Mouse (Mus musculus): Measurements from ENCODE around the gene Anapc15. TPM values are rescaled to one million over a fixed set of nuclear protein-coding genes. Genes with fewer than 3 reads are reported as not detected.

Gene Anapc15
- polyA plus RNA-seq, 1 experiment: 85.0 TPM

GRCm38 (mm10) chr7:101833352-101833751 lies 30.2 kb upstream of the Anapc15 start:
- no peak overlapping the region for H3ac ChIP-seq (ENCODE audit: control insufficient read depth, insufficient read length, low read depth)
- H3K4me3 ChIP-seq (ENCODE audit: insufficient read depth, poor library complexity, severe bottlenecking): no peak overlapping the region

GRCm38 (mm10) chr7:101833916-101834584 lies 29.5 kb upstream of the Anapc15 start:
- Histone ChIP-seq H3ac (ENCODE audit: control insufficient read depth, insufficient read length, low read depth) (no peak overlapping the region), H3K36me3 (ENCODE audit: control insufficient read depth, insufficient read depth) (peaks cover 61% of the 10 kb centered on the region), H3K79me2 (ENCODE audit: control insufficient read depth, insufficient read depth) (peaks cover 44% of the 10 kb centered on the region), H3K79me3 (ENCODE audit: low read depth) (peaks cover 29% of the 10 kb centered on the region), H3K4me3 (ENCODE audit: insufficient read depth, poor library complexity, severe bottlenecking) (no peak overlapping the region), H3K27me3 (ENCODE audit: control insufficient read depth, insufficient read depth, insufficient read length) (no peaks in the 10 kb centered on the region)
- TF ChIP-seq MYOD1 (IDR thresholded peaks at IDR 0.05; ENCODE audit: control insufficient read depth, insufficient read length, low read depth) (peak; percentile 75), CEBPB (IDR thresholded peaks at IDR 0.05; ENCODE audit: low read depth) (no peak), FOSL1 (IDR thresholded peaks at IDR 0.05; ENCODE audit: insufficient read depth, low read length, poor library complexity, severe bottlenecking) (no peak), MYOG (IDR thresholded peaks at IDR 0.05; ENCODE audit: control insufficient read depth, extremely low read depth, insufficient read length) (no peak), CTCF (IDR thresholded peaks at IDR 0.05; ENCODE audit: control insufficient read depth, insufficient read depth, insufficient read length) (no peak), MAX (IDR thresholded peaks at IDR 0.05) (no peak)

More at GRCm38 (mm10) chr7:101833352-101833751, 30.2 kb upstream of the Anapc15 start:
- H3K36me3 ChIP-seq (ENCODE audit: control insufficient read depth, insufficient read depth): peaks cover 68% of the 10 kb centered on the region
- peaks cover 44% of the 10 kb centered on the region for H3K79me2 ChIP-seq (ENCODE audit: control insufficient read depth, insufficient read depth)
- H3K79me3 ChIP-seq (ENCODE audit: low read depth): peaks cover 29% of the 10 kb centered on the region
- no peaks in the 10 kb centered on the region for H3K27me3 ChIP-seq (ENCODE audit: control insufficient read depth, insufficient read depth, insufficient read length)
- TF ChIP-seq CTCF (IDR thresholded peaks at IDR 0.05; ENCODE audit: control insufficient read depth, insufficient read depth, insufficient read length) (no peak), MYOG (IDR thresholded peaks at IDR 0.05; ENCODE audit: control insufficient read depth, extremely low read depth, insufficient read length) (no peak), MYOD1 (IDR thresholded peaks at IDR 0.05; ENCODE audit: control insufficient read depth, insufficient read length, low read depth) (no peak), FOSL1 (IDR thresholded peaks at IDR 0.05; ENCODE audit: insufficient read depth, low read length, poor library complexity, severe bottlenecking) (no peak), MAX (IDR thresholded peaks at IDR 0.05) (no peak)

GRCm38 (mm10) chr7:101834903-101835302 lies 28.6 kb upstream of the Anapc15 start:
- Histone ChIP-seq H3K4me3 (ENCODE audit: insufficient read depth, poor library complexity, severe bottlenecking) (no peak overlapping the region), H3ac (ENCODE audit: control insufficient read depth, insufficient read length, low read depth) (no peak overlapping the region), H3K79me2 (ENCODE audit: control insufficient read depth, insufficient read depth) (peaks cover 44% of the 10 kb centered on the region), H3K27me3 (ENCODE audit: control insufficient read depth, insufficient read depth, insufficient read length) (no peaks in the 10 kb centered on the region), H3K79me3 (ENCODE audit: low read depth) (peaks cover 29% of the 10 kb centered on the region), H3K36me3 (ENCODE audit: control insufficient read depth, insufficient read depth) (peaks cover 55% of the 10 kb centered on the region)
- TF ChIP-seq FOSL1 (IDR thresholded peaks at IDR 0.05; ENCODE audit: insufficient read depth, low read length, poor library complexity, severe bottlenecking) (no peak), MAX (IDR thresholded peaks at IDR 0.05) (no peak), USF1 (IDR thresholded peaks at IDR 0.05; ENCODE audit: low read depth) (no peak), MYOG (IDR thresholded peaks at IDR 0.05; ENCODE audit: control insufficient read depth, extremely low read depth, insufficient read length) (no peak), CEBPB (IDR thresholded peaks at IDR 0.05; ENCODE audit: low read depth) (no peak), MYOD1 (IDR thresholded peaks at IDR 0.05; ENCODE audit: control insufficient read depth, insufficient read length, low read depth) (no peak)

- peaks cover 44% of the 10 kb centered on the region for H3K79me2 ChIP-seq (ENCODE audit: control insufficient read depth, insufficient read depth)
- peaks cover 29% of the 10 kb centered on the region for H3K79me3 ChIP-seq (ENCODE audit: low read depth)
- no peaks in the 10 kb centered on the region for H3K27me3 ChIP-seq (ENCODE audit: control insufficient read depth, insufficient read depth, insufficient read length)
- peak overlapping the region; percentile 4 for H3ac ChIP-seq (ENCODE audit: control insufficient read depth, insufficient read length, low read depth)
- no peak for TF ChIP-seq MYOG (IDR thresholded peaks at IDR 0.05; ENCODE audit: control insufficient read depth, extremely low read depth, insufficient read length)
- no peak for TF ChIP-seq FOSL1 (IDR thresholded peaks at IDR 0.05; ENCODE audit: insufficient read depth, low read length, poor library complexity, severe bottlenecking)
- TF ChIP-seq MAX (IDR thresholded peaks at IDR 0.05): no peak
- no peak for TF ChIP-seq USF1 (IDR thresholded peaks at IDR 0.05; ENCODE audit: low read depth)
- no peak for TF ChIP-seq CTCF (IDR thresholded peaks at IDR 0.05; ENCODE audit: control insufficient read depth, insufficient read depth, insufficient read length)
- TF ChIP-seq CEBPB (IDR thresholded peaks at IDR 0.05; ENCODE audit: low read depth): no peak
- peak overlapping the region; percentile 61 for H3K4me3 ChIP-seq (ENCODE audit: insufficient read depth, poor library complexity, severe bottlenecking)
- peaks cover 49% of the 10 kb centered on the region for H3K36me3 ChIP-seq (ENCODE audit: control insufficient read depth, insufficient read depth)
Observed at GRCm38 (mm10) chr7:101835457-101836109, 27.9 kb upstream of the Anapc15 start.

- peaks cover 29% of the 10 kb centered on the region for H3K79me3 ChIP-seq (ENCODE audit: low read depth)
Observed at GRCm38 (mm10) chr7:101836271-101837153, 27.0 kb upstream of the Anapc15 start.

More at GRCm38 (mm10) chr7:101836271-101837153, 27.0 kb upstream of the Anapc15 start:
- H3ac ChIP-seq (ENCODE audit: control insufficient read depth, insufficient read length, low read depth): peak overlapping the region; percentile 100
- peak overlapping the region; percentile 61 for H3K4me3 ChIP-seq (ENCODE audit: insufficient read depth, poor library complexity, severe bottlenecking)
- TF ChIP-seq CTCF (IDR thresholded peaks at IDR 0.05; ENCODE audit: control insufficient read depth, insufficient read depth, insufficient read length) (no peak), MYOD1 (IDR thresholded peaks at IDR 0.05; ENCODE audit: control insufficient read depth, insufficient read length, low read depth) (no peak), USF1 (IDR thresholded peaks at IDR 0.05; ENCODE audit: low read depth) (no peak), MYOG (IDR thresholded peaks at IDR 0.05; ENCODE audit: control insufficient read depth, extremely low read depth, insufficient read length) (no peak), CEBPB (IDR thresholded peaks at IDR 0.05; ENCODE audit: low read depth) (no peak), FOSL1 (IDR thresholded peaks at IDR 0.05; ENCODE audit: insufficient read depth, low read length, poor library complexity, severe bottlenecking) (no peak), MAX (IDR thresholded peaks at IDR 0.05) (no peak)
- H3K27me3 ChIP-seq (ENCODE audit: control insufficient read depth, insufficient read depth, insufficient read length): no peaks in the 10 kb centered on the region
- H3K36me3 ChIP-seq (ENCODE audit: control insufficient read depth, insufficient read depth): peaks cover 40% of the 10 kb centered on the region
- peaks cover 44% of the 10 kb centered on the region for H3K79me2 ChIP-seq (ENCODE audit: control insufficient read depth, insufficient read depth)

Data from C2C12 (cell line).